Mouse (Mus musculus) G1E (cell line): ENCODE measurements around the gene Ralgapa1. TPM values are rescaled to one million over a fixed set of nuclear protein-coding genes. Genes with fewer than 3 reads are reported as not detected.
A peak's percentile ranks its signal among the peaks of the same experiment; 100 is the strongest.

Experiments used
- ATAC-seq: 2 replicates; pipeline ENCODE4 v1.8.0; 2016; ENCODE audit warnings: mild to moderate bottlenecking; ENCODE audit not compliant: insufficient number of reproducible peaks, poor library complexity, low FRiP score, severe bottlenecking; ENCODE audit errors: extremely low read depth
- DNase-seq: peaks from one replicate; pipeline ENCODE4 v3.0.0; 2012; ENCODE audit warnings: low spot score
- H3K27me3 ChIP-seq: 2 replicates; pipeline ENCODE4 v1.6.1; 2012; ENCODE audit warnings: mild to moderate bottlenecking, low read length, inconsistent platforms; ENCODE audit not compliant: insufficient read depth
- H3K36me3 ChIP-seq: replicated peaks from 2 replicates; pipeline ENCODE3; 2012; ENCODE audit warnings: mild to moderate bottlenecking, inconsistent platforms
- H3K4me1 ChIP-seq: 2 replicates; pipeline ENCODE4 v1.6.1; 2012; ENCODE audit warnings: low read depth, low read length, inconsistent platforms, mixed read lengths; ENCODE audit not compliant: insufficient read depth
- H3K4me3 ChIP-seq: 2 replicates; pipeline ENCODE4 v1.5.1; 2012; ENCODE audit warnings: low read depth, mild to moderate bottlenecking, inconsistent platforms, low read length, moderate library complexity, mixed read lengths
- H3K9me3 ChIP-seq: replicated peaks from 2 replicates; pipeline ENCODE4 v1.6.1; 2012; ENCODE audit warnings: inconsistent platforms
- CTCF ChIP-seq: IDR thresholded peaks from 2 replicates; pipeline ENCODE4 v1.5.1; 2012; ENCODE audit warnings: low read depth, low read length, inconsistent platforms, mixed read lengths
- GATA1 ChIP-seq: IDR thresholded peaks from 2 replicates; pipeline ENCODE4 v1.6.1; 2012; ENCODE audit warnings: borderline replicate concordance, low read length, inconsistent platforms, mixed read lengths
- GATA2 ChIP-seq: IDR thresholded peaks from 2 replicates; pipeline ENCODE4 v1.6.1; 2012; ENCODE audit warnings: low read depth, low read length, inconsistent platforms, borderline replicate concordance
- POLR2AphosphoS5 ChIP-seq: IDR thresholded peaks from 2 replicates; pipeline ENCODE4 v1.6.1; 2012; ENCODE audit warnings: low read depth, low read length, inconsistent platforms; ENCODE audit not compliant: insufficient replicate concordance
- TAL1 ChIP-seq: conservative IDR thresholded peaks from 2 replicates; pipeline ENCODE4 v1.6.1; 2012; ENCODE audit warnings: low read depth, low read length, inconsistent platforms, mixed read lengths
- polyA plus RNA-seq: library from polyadenylated mRNA; stranded (reverse); fragments of >175 nt; gene quantifications from 2 replicates; pipeline ENCODE4 v1.2.3, GENCODE M21; 2012
- total RNA-seq, 2 experiments: library from RNA; stranded (forward) in 1 of 2; stranded (reverse) in 1 of 2; fragments of 200-1000 nt in 1 of 2; fragments of >200 nt in 1 of 2; fragmentation: Nextera tagmentation in 1 of 2; gene quantifications; 2 replicates each; pipeline ENCODE4 v1.2.3; 2014 to 2017

Gene Ralgapa1
- total and polyA plus RNA-seq, 3 experiments: 13.3 to 169 (median 57.9) TPM

DNA sequence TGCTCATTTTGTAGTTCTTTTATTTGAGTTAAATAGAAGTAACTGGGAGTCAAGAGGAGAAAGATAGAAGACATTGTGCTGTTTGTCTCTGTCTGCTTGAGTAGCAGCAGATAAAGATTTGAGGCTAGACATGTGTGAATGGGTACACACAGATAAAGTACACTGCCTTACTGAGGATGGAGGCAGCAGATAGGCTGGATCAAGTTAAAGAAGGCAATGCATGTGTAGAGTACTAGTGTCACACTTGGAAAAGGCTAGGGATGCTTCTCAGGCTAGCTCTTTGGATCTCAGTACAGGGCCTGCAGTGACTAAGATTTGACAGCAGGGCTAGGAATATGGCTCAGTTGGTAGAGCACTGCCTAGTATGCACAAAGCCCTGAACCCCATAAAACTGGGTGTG is 29.7 kb upstream of the Ralgapa1 start:
- DNase-seq: no peak
- Histone ChIP-seq H3K36me3 (peaks cover 73% of the 10 kb centered on the region), H3K27me3 (no peaks in the 10 kb centered on the region), H3K4me1 (peaks cover 9% of the 10 kb centered on the region), H3K4me3 (no peak overlapping the region), H3K9me3 (peaks cover 5% of the 10 kb centered on the region)
- peak; percentile 23; the same call in 1 of the 2 replicates for ATAC-seq
- TF ChIP-seq TAL1: no peak
- no peak for TF ChIP-seq GATA2
- no peak for TF ChIP-seq POLR2AphosphoS5
- no peak for TF ChIP-seq GATA1
- no peak for TF ChIP-seq CTCF

DNA sequence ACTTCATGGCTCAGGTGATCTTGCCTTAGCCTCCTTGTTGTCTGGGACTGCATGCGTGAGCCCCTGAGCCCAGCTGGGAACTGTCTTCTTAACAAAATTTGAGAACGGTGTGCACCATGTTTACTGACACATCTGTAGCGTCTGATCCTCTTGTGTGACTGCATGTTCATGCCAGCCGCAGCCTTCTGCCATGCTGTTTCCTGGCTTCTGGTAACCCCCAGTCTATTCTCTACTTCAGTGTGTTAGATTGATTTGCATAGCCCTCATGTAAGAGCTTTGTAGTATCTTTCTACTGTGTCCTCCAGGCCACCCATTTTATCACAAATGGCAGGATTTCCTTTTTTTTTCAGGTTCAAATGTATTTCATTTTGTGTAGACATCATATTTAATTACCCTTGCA is 26.9 kb upstream of the Ralgapa1 start:
- TF ChIP-seq POLR2AphosphoS5 (no peak), GATA2 (no peak), TAL1 (no peak), CTCF (no peak), GATA1 (no peak)
- peaks cover 9% of the 10 kb centered on the region for H3K4me1 ChIP-seq
- no peaks in the 10 kb centered on the region for H3K27me3 ChIP-seq
- no peak overlapping the region for H3K4me3 ChIP-seq
- peaks cover 67% of the 10 kb centered on the region for H3K36me3 ChIP-seq
- H3K9me3 ChIP-seq: peaks cover 4% of the 10 kb centered on the region
- ATAC-seq (no peak), DNase-seq (no peak)

DNA sequence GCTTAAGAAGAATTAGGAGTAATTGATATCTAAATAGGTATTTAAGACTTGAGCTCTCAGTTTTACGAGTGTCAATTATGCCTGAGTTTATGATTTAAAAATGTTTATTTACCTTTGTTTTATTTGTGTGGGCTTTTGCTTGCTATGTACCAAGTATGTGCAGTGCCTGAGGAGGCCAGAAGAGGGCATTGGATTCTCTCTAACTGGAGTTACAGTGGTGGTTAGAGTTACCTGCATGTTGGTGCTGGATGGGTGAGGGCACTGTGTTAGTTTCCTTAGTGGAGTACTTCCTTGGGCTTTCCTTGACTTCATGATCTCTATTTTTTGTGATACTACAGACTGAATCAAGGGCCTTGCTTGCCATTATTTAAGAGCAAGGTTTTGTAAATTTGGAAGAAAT is 25.8 kb upstream of the Ralgapa1 start:
- DNase-seq: no peak
- Histone ChIP-seq H3K4me3 (no peak overlapping the region), H3K4me1 (peaks cover 9% of the 10 kb centered on the region), H3K36me3 (peaks cover 67% of the 10 kb centered on the region), H3K9me3 (peaks cover 4% of the 10 kb centered on the region), H3K27me3 (no peaks in the 10 kb centered on the region)
- TF ChIP-seq CTCF: peak; percentile 37
- TF ChIP-seq TAL1: no peak
- no peak for TF ChIP-seq GATA2
- TF ChIP-seq GATA1: no peak
- ATAC-seq: peak; percentile 52; the same call in 1 of the 2 replicates

DNA sequence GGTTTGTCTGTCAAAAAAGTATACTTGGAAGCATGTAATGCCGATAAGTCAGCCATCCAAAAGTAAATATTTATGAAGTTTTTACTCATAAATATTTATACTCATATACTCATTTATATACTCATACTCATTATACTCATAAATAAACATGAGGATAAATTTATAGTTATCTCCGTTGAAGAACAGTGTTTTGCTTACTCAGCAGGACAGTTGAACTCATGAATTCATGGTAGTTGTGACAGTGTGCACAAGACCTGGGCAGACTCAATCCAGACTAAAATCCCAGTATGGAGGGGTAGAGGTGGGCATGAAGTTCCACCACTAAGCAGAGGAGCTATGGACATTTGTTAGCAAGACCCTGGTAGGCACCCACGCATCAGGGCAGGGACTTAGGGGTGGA is 16.5 kb upstream of the Ralgapa1 start:
- no peak for ATAC-seq

DNA sequence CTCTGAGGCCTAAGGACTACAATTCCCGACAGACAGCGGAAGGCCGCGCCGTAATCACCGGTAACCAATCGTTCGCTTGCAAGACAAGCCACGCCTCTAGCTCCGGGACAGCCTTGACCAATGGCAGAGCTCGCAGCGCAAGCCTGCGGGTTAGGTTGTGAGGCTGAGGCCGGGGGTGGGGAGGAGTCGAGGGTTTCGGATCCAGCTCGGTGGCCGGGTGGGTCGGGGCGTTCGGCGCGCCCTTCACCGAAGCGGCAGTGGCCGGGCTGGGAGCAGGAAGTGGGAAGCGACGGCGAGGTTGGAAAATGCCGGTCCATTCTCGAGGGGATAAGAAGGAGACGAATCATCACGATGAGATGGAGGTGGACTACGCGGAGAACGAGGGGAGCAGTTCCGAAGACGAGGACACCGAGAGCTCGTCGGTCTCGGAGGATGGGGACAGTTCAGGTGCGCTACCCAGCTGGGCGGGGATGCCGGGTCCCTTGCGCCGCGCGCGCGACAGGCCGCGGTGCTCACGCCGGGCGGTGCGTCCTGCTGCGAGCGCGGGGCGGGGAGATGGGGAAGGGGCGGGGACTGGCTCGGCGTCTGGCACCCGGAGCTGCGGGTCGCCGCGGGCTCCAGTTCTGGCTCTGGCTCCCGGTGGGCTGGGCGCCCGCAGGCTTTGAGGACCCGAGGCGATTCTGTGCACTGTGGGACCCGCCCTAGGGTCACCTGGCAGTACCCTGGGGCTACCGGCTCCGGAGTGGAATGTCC is 15.4 kb upstream of the Ralgapa1 start, which contains the start of gene Brms1l:
Brms1l (plus strand) TSS at position 126 of the 753 bp plus-strand sequence.
- TF ChIP-seq TAL1: no peak
- TF ChIP-seq CTCF: no peak
- TF ChIP-seq GATA2: no peak
- no peak for TF ChIP-seq POLR2AphosphoS5
- TF ChIP-seq GATA1: no peak
- ATAC-seq (peak; percentile 98), DNase-seq (peak; percentile 100)
- no peaks in the 10 kb centered on the region for H3K27me3 ChIP-seq
- no peaks in the 10 kb centered on the region for H3K9me3 ChIP-seq
- peaks cover 30% of the 10 kb centered on the region for H3K4me1 ChIP-seq
- H3K36me3 ChIP-seq: peaks cover 20% of the 10 kb centered on the region
- H3K4me3 ChIP-seq: peak within 1 kb of the TSS; percentile 94

More for the DNA sequence above, 16.5 kb upstream of the Ralgapa1 start:
- Histone ChIP-seq H3K36me3 (peaks cover 31% of the 10 kb centered on the region), H3K4me1 (peaks cover 30% of the 10 kb centered on the region), H3K27me3 (no peaks in the 10 kb centered on the region), H3K4me3 (no peak overlapping the region), H3K9me3 (no peaks in the 10 kb centered on the region)
- no peak for DNase-seq
- TF ChIP-seq TAL1: no peak
- TF ChIP-seq GATA2: no peak
- no peak for TF ChIP-seq CTCF
- TF ChIP-seq POLR2AphosphoS5: no peak
- no peak for TF ChIP-seq GATA1

DNA sequence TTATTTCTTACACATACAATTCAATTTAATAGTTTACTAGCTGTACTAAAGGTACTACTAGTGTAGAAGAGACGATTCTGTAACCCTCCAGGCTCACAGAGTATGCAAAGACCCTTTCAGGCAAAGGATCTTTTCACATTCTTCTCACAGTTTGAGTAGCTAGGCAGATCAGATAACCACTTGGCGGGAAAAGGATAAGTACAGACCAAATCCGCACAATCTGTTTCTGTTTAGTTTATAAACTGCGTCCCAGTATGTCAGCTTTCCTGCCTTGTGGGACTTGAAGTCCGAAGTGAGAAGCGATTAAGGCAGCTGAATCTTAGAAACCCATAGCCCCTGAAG is 14.9 kb upstream of the Ralgapa1 start:
- DNase-seq: no peak

More for the DNA sequence above, 14.9 kb upstream of the Ralgapa1 start:
- no peak for ATAC-seq
- Histone ChIP-seq H3K9me3 (no peaks in the 10 kb centered on the region), H3K36me3 (peaks cover 18% of the 10 kb centered on the region), H3K4me1 (peaks cover 32% of the 10 kb centered on the region), H3K27me3 (no peaks in the 10 kb centered on the region), H3K4me3 (peak overlapping the region; percentile 94)
- no peak for TF ChIP-seq POLR2AphosphoS5
- TF ChIP-seq GATA1: no peak
- peak; percentile 81; the same call in 1 of the 2 replicates for TF ChIP-seq GATA2
- no peak for TF ChIP-seq TAL1
- TF ChIP-seq CTCF: no peak
